Mouse (Mus musculus): Measurements from ENCODE around the gene Ehhadh.
"Not testable (repeated sequence)": the region's sequence is repeated elsewhere in the genome, so short reads cannot be mapped to it uniquely, and the experiment has no call there.

The Ehhadh gene

DNA sequence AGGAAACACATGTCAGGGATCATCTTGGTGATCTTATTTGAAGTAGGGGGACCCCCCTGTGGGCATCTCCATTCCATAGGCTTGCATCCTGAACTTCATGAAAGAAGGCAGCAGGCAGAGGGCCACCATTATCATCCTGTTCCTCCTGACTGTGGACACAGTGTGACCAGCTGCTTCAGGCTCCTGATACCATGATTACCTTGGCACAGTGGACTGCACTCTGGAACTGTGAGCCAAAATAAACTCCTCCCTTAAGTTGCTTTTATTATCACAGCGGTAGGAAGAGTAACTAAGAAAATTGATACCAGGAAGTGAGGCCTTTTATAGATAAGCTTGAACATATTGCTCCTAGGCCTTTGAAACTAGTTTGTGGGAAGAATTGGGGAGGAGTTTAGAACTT lies 19.3 kb upstream of the Ehhadh start:
- in situ Hi-C loops (cut with MboI; ENCODE audit: unreplicated experiment in 2 of 2), result no loop called here

DNA sequence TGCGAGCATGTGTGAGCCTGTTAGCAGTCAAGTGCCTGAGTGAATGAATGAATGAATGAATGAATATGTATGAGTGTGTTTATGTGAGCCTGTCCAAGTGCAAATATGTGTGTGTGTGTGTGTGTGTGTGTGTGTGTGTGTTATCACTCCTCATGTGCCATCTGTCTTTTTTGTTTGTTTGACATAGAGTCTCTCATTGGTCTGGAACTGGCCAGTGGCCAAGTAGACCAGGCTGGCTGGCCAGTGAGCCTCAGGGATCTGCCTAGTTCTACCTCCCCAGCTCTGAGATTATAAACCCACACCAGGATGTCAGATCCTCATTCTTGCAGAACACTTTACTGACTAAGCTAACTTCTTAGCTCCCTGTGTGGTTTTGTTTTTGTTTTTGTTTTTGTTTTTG lies 16.7 kb upstream of the Ehhadh start:
- in situ Hi-C loops (cut with MboI; ENCODE audit: unreplicated experiment in 2 of 2), result no loop called here

DNA sequence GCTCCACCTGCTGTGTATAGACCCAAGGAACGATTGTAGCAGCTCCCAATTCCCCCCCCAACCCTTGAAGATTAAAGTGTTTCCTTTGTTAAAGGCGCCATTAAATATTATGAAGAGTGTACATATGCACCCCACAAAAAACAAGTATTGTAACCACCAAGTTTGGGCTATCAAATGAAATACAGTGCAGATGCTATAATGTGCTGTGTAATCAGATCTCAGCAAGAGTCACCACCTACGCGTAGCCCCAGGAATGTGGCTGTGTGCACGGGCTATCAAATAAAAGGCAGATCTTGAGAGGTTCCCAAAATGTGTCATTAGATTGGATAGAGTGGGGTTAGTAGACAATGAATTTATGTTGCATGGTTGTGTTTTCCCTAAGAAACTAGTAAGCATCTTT lies 7.5 kb upstream of the Ehhadh start:
- in situ Hi-C loops (cut with MboI; ENCODE audit: unreplicated experiment in 2 of 2), result no loop called here

DNA sequence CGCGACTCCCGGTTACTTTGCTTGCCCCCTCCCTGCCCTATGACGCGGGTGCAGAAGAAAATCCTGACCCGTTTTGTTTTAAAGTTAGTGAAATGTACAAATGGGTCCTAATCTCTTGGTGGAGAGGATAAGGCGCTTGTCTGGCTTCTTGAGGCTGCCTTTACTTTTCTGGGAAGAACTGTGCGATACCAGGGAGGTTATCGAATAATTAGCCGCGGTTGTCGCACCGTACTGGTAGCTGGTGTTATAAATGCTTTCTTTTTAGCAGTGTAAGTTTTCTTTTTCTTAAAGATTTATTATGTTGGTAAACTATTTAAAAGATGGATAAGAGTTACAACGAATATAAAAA lies 7.1 kb upstream of the Ehhadh start:
- in situ Hi-C loops (cut with MboI; ENCODE audit: unreplicated experiment in 2 of 2), result no loop called here

DNA sequence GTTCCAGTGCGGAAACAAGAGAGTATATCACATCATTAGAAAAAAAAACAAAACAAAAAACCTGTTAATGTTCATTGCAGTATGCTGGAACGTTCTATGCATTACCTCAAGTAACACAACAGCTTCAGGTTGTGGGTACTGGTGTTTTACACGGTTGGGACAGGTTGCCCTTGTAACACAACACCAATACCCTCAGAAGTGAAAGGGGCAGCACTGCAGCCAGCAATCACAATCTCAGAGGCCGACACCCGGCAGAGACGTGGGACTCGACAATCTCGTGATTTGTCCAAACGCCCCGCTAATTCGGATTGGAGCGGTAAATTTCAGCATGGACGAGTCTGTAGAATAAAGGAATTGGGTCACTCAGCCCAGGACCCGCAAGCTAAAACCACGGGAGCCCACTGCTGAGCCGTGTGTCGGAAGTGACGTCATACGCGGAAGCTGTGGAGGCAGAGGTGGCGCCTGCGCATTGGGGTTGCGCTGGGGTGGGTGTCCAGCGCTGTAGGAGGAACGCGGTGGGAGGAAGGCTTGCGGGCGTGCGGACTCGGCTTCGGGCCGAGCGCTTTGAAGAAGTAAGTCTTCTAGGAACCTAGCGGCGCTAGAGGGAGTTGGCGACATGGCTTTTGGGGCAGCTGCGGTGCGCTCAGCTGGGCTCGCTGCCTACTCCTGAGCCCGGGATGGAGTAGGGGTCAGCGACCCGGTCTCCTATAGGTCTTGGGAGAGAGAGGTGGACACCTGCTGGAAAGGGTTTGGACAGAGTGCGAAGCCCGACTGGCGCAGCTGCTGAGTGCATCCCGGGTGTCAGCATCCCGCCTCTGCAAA lies 6.5 kb upstream of the Ehhadh start, which contains the start of gene Map3k13:
Gene Map3k13, plus strand, starts transcription at position 472 of the 822 bp plus-strand sequence.
- in situ Hi-C loops (cut with MboI; ENCODE audit: unreplicated experiment in 2 of 2), result no loop called here

DNA sequence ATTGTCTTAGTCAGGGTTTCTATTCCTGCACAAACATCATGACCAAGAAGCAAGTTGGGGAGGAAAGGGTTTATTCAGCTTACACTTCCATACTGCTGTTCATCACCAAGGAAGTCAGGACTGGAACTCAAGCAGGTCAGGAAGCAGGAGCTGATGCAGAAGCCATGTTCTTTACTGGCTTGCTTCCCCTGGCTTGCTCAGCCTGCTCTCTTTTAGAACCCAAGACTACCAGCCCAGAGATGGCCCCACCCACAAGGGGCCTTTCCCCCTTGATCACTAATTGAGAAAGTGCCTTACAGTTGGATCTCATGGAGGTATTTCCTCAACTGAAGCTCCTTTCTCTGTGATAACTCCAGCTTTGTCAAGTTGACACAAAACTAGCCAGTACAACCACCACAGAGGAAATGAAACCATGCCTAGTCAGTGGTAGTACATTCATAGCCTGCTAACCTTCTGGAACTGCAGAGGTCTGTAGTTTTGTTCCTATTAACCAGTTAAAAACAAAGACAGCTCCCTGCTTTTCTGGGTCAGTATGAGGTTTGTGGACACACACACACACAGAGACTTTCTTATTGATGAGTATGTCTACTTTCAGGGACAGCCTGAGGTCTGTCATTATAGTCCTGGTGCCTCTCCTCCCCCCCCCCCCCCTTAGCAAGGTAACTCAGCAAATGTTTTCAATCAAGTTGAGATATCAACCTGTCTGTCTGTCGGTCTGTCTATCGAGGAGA lies 5.6 kb upstream of the Ehhadh start:
- in situ Hi-C loops (cut with MboI; ENCODE audit: unreplicated experiment in 2 of 2), result not testable (repeated sequence)

DNA sequence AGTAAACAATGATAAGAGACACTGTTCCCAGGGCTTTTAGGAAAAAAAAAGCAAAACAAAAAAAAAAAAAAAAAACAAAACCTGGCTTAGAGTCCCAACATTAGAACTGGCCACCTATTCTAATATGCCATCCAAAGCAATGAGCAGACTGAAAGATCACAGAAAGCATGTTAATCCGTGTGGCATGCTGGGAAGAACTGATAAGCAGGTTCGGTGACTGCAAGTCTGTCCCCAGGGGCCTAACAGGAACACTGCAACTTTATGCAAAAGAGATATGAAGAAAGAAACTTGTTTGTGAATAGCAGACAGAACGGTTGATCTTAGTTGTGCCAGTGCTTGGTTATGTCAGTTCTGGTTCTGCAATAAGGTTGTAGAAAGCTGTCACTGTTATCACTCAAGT lies 4.2 kb upstream of the Ehhadh start:
- in situ Hi-C loops (cut with MboI; ENCODE audit: unreplicated experiment in 2 of 2), result no loop called here

DNA sequence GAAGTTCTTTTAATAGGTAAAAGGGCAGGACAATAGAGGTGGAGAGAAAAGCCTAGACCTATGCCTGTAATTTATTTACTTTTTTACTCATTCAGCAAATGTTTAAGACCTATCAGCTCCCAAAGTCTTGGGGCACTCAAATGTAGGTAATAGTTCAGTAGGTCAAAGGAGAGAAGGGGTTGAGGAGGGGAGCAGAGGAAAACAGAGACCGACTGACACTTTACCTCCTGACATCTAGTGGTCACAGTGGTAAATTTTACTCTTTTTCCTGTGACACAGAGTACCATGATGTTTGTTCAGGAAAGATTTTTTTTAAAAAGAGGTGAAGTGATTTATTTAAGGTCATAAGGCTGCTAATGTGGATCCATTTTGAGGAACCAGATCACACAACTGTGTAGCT lies 2.9 kb upstream of the Ehhadh start:
- in situ Hi-C loops (cut with MboI; ENCODE audit: unreplicated experiment in 2 of 2), result no loop called here

DNA sequence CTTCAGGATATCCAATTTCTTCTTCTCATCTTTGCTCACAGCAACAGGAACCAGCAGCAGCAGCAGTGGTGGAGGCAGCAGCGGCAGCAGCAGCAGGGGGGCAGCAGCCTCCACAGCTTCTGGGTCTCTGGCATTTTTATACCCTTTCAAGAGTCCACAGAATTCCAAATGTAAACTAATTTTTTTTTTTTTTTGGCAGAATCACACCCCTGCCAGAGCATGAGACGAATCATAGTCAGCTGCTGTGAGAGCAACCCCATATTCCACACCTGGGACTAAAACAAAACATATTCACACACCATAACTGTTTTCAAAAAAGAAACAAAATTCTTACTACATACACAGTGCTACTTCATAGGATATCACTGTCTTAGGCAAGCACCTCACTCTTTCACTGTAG lies 1.6 kb upstream of the Ehhadh start:
- in situ Hi-C loops (cut with MboI; ENCODE audit: unreplicated experiment in 2 of 2), result no loop called here

DNA sequence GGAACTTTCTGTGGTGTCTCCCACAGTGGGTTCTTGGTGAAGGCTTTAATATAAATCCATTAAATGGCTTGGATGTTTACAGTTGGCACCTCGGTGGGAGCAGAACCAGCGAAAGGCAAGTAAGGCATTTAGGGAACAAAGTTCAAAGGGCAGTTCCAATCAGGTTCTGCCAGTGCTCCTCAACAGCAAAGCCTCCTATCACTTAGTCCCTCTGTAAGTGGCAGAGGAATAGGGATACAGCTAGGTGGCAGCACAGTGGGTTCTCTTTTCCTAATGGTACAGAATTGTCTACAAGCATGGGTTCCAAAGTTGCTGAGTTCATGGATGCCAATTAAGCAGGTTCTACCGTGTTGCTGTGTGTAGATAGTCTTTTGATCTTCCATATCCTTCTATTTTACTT lies 974 bp upstream of the Ehhadh start:
- in situ Hi-C loops (cut with MboI; ENCODE audit: unreplicated experiment in 2 of 2), result no loop called here

DNA sequence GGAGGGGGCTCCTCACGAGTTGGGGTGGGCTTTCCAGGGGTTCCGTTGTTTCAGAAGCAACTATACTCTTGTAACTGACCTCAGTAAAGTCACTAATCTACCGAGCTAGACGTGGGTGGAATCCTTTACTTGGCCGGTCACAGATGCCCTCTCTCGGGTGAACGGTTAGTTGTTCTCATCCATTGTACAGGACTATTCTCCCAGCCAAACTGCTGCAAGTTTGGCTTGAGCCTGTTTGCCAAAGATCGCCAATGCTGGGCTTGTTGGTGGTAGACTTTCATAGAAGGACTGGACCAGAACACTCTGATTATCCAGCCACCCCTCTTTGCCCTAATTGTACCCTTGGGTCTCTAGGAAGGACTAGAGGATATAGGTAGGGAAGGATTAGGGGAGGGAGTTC lies 1.3 kb downstream of the Ehhadh start:
- in situ Hi-C loops (cut with MboI; ENCODE audit: unreplicated experiment in 2 of 2), result no loop called here

DNA sequence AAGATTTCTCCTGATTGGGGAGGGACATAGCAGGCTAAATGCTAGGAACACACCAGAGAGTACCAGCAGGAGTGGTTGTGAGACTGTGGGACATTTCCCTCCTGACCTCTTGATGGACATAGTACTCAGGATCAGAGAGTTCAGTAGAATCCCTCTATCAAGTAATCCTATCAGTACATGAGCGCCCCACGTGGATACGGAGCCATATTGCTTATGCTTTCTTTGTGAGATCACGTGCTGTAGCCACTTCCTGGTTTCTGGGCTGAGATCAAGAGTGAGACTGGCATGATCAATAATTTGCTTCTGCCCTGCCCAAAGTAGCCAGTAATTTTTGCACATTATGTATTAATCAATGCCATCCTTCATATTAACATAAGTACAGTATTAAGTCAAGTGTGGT lies 2.6 kb downstream of the Ehhadh start:
- in situ Hi-C loops (cut with MboI; ENCODE audit: unreplicated experiment in 2 of 2), result no loop called here

DNA sequence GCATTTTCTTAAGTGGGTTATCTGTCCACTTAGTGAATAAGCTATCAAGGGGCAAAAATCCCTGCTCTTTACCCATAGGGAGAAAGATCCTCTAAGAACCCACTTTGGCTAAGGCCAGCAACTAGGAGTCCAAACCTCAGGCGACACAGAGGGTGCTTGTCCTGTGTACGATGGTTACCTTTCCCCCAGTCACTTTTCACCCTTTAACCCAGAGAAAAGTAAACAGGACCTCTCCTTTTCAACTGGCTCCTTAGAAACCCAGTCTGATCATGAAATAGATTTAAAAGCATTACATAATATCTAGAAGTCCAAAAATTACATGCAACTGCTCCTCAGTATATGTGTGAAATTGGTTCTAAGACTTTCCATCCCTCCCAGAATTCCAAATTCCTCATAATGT lies 4.8 kb downstream of the Ehhadh start:
- in situ Hi-C loops (cut with MboI; ENCODE audit: unreplicated experiment in 2 of 2), result no loop called here

DNA sequence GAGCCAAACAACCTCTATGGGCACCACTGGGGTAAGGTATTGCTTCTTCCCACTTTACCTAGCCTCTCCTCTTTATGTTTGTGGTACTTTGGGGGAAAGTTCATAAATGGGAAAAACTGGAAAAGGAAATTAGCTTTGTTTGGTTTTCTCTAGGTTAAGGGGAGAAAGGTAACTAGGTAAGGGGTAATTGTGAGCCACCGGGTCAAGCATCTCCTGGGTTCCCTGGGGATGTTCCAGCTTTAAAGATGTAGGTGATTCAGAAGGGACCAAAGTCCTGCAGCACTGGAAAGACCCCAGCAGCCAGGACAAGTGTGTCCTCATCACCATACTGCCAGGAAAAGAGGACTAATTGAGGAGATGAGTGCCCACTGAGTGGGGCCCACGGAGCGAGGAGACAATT lies 5.7 kb downstream of the Ehhadh start:
- in situ Hi-C loops (cut with MboI; ENCODE audit: unreplicated experiment in 2 of 2), result no loop called here

DNA sequence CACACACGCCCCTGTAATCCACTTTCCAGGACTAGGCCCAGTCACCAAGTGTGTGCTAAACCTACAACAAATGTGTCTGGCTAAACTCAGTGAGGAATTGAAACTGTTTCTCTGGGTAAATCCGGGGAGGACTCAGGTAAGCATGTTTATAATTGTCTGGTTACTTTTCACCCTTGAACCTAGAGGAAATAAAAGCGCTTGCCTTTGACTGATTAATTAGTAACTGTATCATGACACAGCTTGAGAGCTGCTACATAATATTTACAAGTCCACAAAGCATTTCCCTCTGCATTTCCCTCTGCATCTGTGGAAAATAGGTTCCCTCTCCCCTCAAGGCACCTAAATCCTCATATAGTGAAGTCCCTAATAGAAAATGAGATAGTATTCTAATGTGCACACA lies 6.3 kb downstream of the Ehhadh start:
- in situ Hi-C loops (cut with MboI; ENCODE audit: unreplicated experiment in 2 of 2), result no loop called here

DNA sequence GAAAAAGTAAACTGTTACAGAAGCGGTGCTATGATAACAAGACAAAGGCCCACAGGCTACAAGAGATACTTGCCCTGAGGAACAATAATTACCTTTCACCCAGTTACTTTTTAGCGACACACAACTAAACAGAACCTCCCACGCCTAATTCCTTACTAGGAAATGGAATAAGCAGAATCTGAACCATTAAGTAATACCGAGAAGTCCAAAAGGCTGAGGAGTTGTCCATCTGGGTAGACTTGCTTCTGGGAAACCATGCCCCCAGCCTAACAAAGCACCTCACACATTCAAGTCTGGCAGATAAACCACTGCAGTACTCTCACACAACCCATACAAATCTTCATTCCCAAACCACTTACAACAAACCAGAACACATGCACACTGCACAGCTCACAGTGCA lies 8.5 kb downstream of the Ehhadh start:
- in situ Hi-C loops (cut with MboI; ENCODE audit: unreplicated experiment in 2 of 2), result loop anchor here in 1 of 2 experiments (10.0 kb wide), 1 partner anchor 236 kb away; no protein-coding TSS in a partner anchor

DNA sequence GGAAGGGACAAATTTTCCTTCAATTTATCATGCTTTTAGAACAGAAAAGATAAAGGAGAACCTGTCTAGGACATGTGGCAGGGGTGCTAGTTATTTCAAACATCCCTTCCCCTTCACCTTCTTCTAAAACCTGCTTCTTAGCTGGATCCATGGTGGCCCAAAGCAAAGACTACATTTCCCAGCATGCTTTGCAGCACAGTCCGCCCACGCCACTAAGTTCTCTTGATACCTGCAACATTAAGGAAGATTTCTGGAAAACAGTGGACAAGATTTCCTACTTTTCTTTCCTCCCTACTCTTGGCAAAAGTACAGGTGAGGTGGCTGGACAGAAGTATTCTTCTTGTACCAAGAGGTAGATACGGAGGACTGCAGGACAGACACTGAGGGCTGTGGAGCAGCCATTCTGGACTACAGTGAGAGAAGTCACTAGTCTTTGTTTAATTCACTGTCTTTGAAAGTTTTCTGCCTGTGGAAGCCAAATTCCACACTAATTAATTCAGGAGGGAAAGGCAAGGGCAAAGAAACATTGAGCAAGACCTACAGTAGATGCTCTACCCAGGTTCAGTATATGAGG lies 9.2 kb downstream of the Ehhadh start:
- in situ Hi-C loops (cut with MboI; ENCODE audit: unreplicated experiment in 2 of 2), result loop anchor here in 1 of 2 experiments (10.0 kb wide), 1 partner anchor 236 kb away; no protein-coding TSS in a partner anchor

DNA sequence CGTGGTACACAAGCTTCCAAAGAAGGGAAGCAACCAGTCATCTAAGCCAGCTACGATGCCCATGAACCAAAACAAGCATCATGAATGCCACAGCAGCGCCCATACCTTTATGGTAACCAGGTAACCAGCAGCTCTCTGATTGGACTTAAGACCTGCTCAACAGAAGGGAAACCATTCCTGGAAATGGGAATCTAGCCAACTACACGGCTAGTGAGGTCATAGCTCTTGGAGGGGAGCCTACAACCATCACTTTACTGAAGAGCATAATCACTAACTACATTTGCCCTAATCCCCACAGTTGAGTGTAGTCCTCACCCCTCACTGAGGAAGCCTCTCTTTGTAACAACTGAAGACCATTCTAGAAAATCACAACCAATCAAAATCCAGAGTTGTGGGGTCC lies 12.9 kb downstream of the Ehhadh start:
- in situ Hi-C loops (cut with MboI; ENCODE audit: unreplicated experiment in 2 of 2), result loop anchor here (10.0 to 25.0 kb wide), 3 partner anchors 240 to 1038 kb away; partner anchors contain the start of gene Crygs (in 2 of the 2)

DNA sequence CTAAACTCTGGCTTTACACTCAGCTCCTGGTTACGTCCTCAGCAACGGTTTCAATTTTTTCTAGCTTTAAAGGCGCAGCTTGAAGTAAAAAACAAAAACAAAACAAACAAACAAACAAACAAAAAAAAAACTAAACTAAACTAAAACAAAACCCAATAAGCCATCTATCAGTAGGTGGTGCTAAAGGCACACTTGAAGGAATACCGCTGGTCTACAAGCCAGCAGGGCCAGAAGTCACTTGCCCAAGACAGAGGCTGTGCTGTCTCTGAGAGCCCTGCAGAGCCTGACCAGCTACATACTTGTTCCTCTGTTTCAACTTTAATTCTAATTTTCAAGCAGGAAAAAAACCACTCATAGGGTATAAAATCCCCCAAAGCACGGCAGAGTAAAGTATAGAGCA lies 17.9 kb downstream of the Ehhadh start:
- in situ Hi-C loops (cut with MboI; ENCODE audit: unreplicated experiment in 2 of 2), result loop anchor here (5.0 to 25.0 kb wide), 4 partner anchors 245 to 1043 kb away; partner anchors contain the start of gene Crygs (in 2 of the 2)

DNA sequence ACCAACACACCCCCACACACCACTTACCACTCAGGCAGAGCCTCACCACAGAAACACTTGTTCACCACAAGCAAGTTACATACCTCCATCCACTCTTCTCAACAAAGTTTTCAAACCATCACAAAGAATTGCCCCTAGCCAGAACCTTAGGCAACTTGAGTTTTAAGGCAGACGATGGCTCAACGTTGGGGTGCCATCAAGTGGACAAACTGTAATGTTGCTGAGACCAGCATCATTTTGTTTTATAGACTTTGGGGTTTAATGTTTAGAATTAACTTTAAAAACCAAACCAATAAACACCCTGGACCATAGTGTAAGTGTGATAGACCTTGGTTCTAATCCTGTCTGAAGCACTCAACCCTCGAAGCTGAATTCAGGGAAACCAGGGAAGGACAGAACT lies 19.4 kb downstream of the Ehhadh start:
- in situ Hi-C loops (cut with MboI; ENCODE audit: unreplicated experiment in 2 of 2), result loop anchor here (5.0 to 25.0 kb wide), 3 partner anchors 339 to 1044 kb away; partner anchors contain the start of gene Crygs (in 2 of the 2)

DNA sequence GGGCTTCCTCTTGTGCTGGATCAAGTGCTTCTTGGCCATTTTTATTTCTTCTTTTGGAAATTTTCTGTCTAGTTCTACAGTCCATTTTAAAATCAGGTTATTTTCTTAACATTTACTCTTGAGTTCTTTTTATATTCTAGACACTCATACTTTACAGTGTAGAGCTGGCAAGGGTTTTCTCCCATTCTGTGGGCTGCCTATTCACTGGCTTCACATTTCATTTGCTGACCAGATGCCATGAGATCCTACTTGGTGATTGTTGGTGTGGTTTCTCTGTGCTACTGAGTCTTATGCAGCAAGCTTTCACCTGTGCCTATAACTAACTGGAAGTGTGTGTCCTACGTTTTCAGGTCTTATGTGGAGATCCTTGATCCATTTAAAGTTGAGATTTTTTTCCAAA lies 29.2 kb downstream of the Ehhadh start:
- in situ Hi-C loops (cut with MboI; ENCODE audit: unreplicated experiment in 2 of 2), result loop anchor here (25.0 kb wide), 2 partner anchors 571 to 1054 kb away; partner anchors contain the start of gene Crygs (in 2 of the 2)
